Mouse (Mus musculus): ENCODE measurements around the gene Cfap45. TPM values are rescaled to one million over a fixed set of nuclear protein-coding genes. Genes with fewer than 3 reads are reported as not detected.

The Cfap45 gene
- polyA plus RNA-seq, 1 experiment from 2014 or later: 3.0 TPM

- ATAC-seq: no peak
- Histone ChIP-seq H3K4me3 (replicated peaks; ENCODE audit: low read length) (no peak within 1 kb of the TSS), H3K27ac (ENCODE audit: low read length) (no peak within 1 kb of the TSS), H3K36me3 (ENCODE audit: control insufficient read depth, insufficient read depth) (no peaks in the 10 kb centered on the region), H3K9ac (replicated peaks; ENCODE audit: low read depth, low read length) (no peak within 1 kb of the TSS), H3K4me1 (replicated peaks; ENCODE audit: control insufficient read depth, insufficient read depth, low read length) (peaks cover 4% of the 10 kb centered on the region), H3K4me2 (ENCODE audit: low read length) (no peak within 1 kb of the TSS), H3K27me3 (replicated peaks; ENCODE audit: control insufficient read depth, insufficient read depth, low read length) (0 out of 2 replicates have a peak, but pooled peaks cover 2% of the 10 kb centered on the region), H3K9me3 (ENCODE audit: control insufficient read depth, low read length) (no peaks in the 10 kb centered on the region)
- 72% methylated on average over 11 of the region's 11 CpGs for WGBS
Observed at GRCm38 (mm10) chr1:172555638-172556037, 35.0 kb downstream of the Cfap45 start, which contains the start of gene Vsig8. Vsig8 (plus strand) TSS chr1:172555938.

- Histone ChIP-seq H3K27me3 (replicated peaks; ENCODE audit: control insufficient read depth, insufficient read depth, low read length) (peaks cover 24% of the 10 kb centered on the region), H3K9me3 (ENCODE audit: control insufficient read depth, low read length) (no peaks in the 10 kb centered on the region), H3K4me1 (replicated peaks; ENCODE audit: control insufficient read depth, insufficient read depth, low read length) (peaks cover 14% of the 10 kb centered on the region), H3K9ac (replicated peaks; ENCODE audit: low read depth, low read length) (peak overlapping the region; percentile 78), H3K36me3 (ENCODE audit: control insufficient read depth, insufficient read depth) (no peaks in the 10 kb centered on the region), H3K4me3 (replicated peaks; ENCODE audit: low read length) (peak overlapping the region; percentile 80), H3K4me2 (ENCODE audit: low read length) (peak overlapping the region; percentile 97), H3K27ac (ENCODE audit: low read length) (no peak overlapping the region)
- ATAC-seq: peak; percentile 87
- WGBS: under 1% methylated on average over 61 of the region's 66 CpGs
Observed at GRCm38 (mm10) chr1:172562641-172563464, 42.3 kb downstream of the Cfap45 start.

GRCm38 (mm10) chr1:172563465-172563828 is 42.8 kb downstream of the Cfap45 start:
- no peak overlapping the region for H3K27ac ChIP-seq (ENCODE audit: low read length)
- ATAC-seq: no peak

GRCm38 (mm10) chr1:172566131-172566530 is 45.5 kb downstream of the Cfap45 start:
- H3K9ac ChIP-seq (replicated peaks; ENCODE audit: low read depth, low read length): no peak overlapping the region
- no peak overlapping the region for H3K4me3 ChIP-seq (replicated peaks; ENCODE audit: low read length)
- H3K4me1 ChIP-seq (replicated peaks; ENCODE audit: control insufficient read depth, insufficient read depth, low read length): peaks cover 14% of the 10 kb centered on the region
- H3K27ac ChIP-seq (ENCODE audit: low read length): no peak overlapping the region
- H3K27me3 ChIP-seq (replicated peaks; ENCODE audit: control insufficient read depth, insufficient read depth, low read length): peaks cover 19% of the 10 kb centered on the region
- WGBS: 79% methylated on average over 3 of the region's 3 CpGs
- no peak for ATAC-seq
- no peaks in the 10 kb centered on the region for H3K36me3 ChIP-seq (ENCODE audit: control insufficient read depth, insufficient read depth)
- H3K9me3 ChIP-seq (ENCODE audit: control insufficient read depth, low read length): no peaks in the 10 kb centered on the region
- H3K4me2 ChIP-seq (ENCODE audit: low read length): no peak overlapping the region

More at GRCm38 (mm10) chr1:172563465-172563828, 42.8 kb downstream of the Cfap45 start:
- H3K36me3 ChIP-seq (ENCODE audit: control insufficient read depth, insufficient read depth): no peaks in the 10 kb centered on the region
- under 1% methylated on average over 9 of the region's 10 CpGs for WGBS
- peak overlapping the region; percentile 78 for H3K9ac ChIP-seq (replicated peaks; ENCODE audit: low read depth, low read length)
- H3K4me2 ChIP-seq (ENCODE audit: low read length): peak overlapping the region; percentile 97
- peaks cover 14% of the 10 kb centered on the region for H3K4me1 ChIP-seq (replicated peaks; ENCODE audit: control insufficient read depth, insufficient read depth, low read length)
- H3K27me3 ChIP-seq (replicated peaks; ENCODE audit: control insufficient read depth, insufficient read depth, low read length): peaks cover 24% of the 10 kb centered on the region
- H3K9me3 ChIP-seq (ENCODE audit: control insufficient read depth, low read length): no peaks in the 10 kb centered on the region
- H3K4me3 ChIP-seq (replicated peaks; ENCODE audit: low read length): peak overlapping the region; percentile 80

- WGBS: 79% methylated on average over 4 of the region's 4 CpGs
- H3K36me3 ChIP-seq (ENCODE audit: control insufficient read depth, insufficient read depth): no peaks in the 10 kb centered on the region
Observed at GRCm38 (mm10) chr1:172567758-172568157, 47.2 kb downstream of the Cfap45 start.

GRCm38 (mm10) chr1:172580116-172580515 is 59.5 kb downstream of the Cfap45 start:
- 78% methylated on average over 6 of the region's 6 CpGs for WGBS
- no peaks in the 10 kb centered on the region for H3K4me1 ChIP-seq (replicated peaks; ENCODE audit: control insufficient read depth, insufficient read depth, low read length)

More at GRCm38 (mm10) chr1:172567758-172568157, 47.2 kb downstream of the Cfap45 start:
- H3K27ac ChIP-seq (ENCODE audit: low read length): no peak overlapping the region
- H3K27me3 ChIP-seq (replicated peaks; ENCODE audit: control insufficient read depth, insufficient read depth, low read length): peaks cover 4% of the 10 kb centered on the region
- no peak for ATAC-seq
- H3K4me1 ChIP-seq (replicated peaks; ENCODE audit: control insufficient read depth, insufficient read depth, low read length): peaks cover 2% of the 10 kb centered on the region
- no peak overlapping the region for H3K9ac ChIP-seq (replicated peaks; ENCODE audit: low read depth, low read length)
- H3K9me3 ChIP-seq (ENCODE audit: control insufficient read depth, low read length): no peaks in the 10 kb centered on the region
- no peak overlapping the region for H3K4me3 ChIP-seq (replicated peaks; ENCODE audit: low read length)
- H3K4me2 ChIP-seq (ENCODE audit: low read length): no peak overlapping the region

GRCm38 (mm10) chr1:172582436-172582835 is 61.8 kb downstream of the Cfap45 start:
- Histone ChIP-seq H3K4me2 (ENCODE audit: low read length) (no peak overlapping the region), H3K27ac (ENCODE audit: low read length) (no peak overlapping the region), H3K4me1 (replicated peaks; ENCODE audit: control insufficient read depth, insufficient read depth, low read length) (peaks cover 13% of the 10 kb centered on the region), H3K27me3 (replicated peaks; ENCODE audit: control insufficient read depth, insufficient read depth, low read length) (0 out of 2 replicates have a peak, but pooled peaks cover 6% of the 10 kb centered on the region), H3K4me3 (replicated peaks; ENCODE audit: low read length) (no peak overlapping the region), H3K36me3 (ENCODE audit: control insufficient read depth, insufficient read depth) (no peaks in the 10 kb centered on the region), H3K9ac (replicated peaks; ENCODE audit: low read depth, low read length) (no peak overlapping the region), H3K9me3 (ENCODE audit: control insufficient read depth, low read length) (no peaks in the 10 kb centered on the region)
- no peak for ATAC-seq
- 87% methylated on average over 8 of the region's 8 CpGs for WGBS

More at GRCm38 (mm10) chr1:172580116-172580515, 59.5 kb downstream of the Cfap45 start:
- Histone ChIP-seq H3K27ac (ENCODE audit: low read length) (no peak overlapping the region), H3K9me3 (ENCODE audit: control insufficient read depth, low read length) (no peaks in the 10 kb centered on the region), H3K4me3 (replicated peaks; ENCODE audit: low read length) (no peak overlapping the region), H3K4me2 (ENCODE audit: low read length) (no peak overlapping the region), H3K27me3 (replicated peaks; ENCODE audit: control insufficient read depth, insufficient read depth, low read length) (0 out of 2 replicates have a peak, but pooled peaks cover 5% of the 10 kb centered on the region), H3K36me3 (ENCODE audit: control insufficient read depth, insufficient read depth) (no peaks in the 10 kb centered on the region), H3K9ac (replicated peaks; ENCODE audit: low read depth, low read length) (no peak overlapping the region)
- no peak for ATAC-seq

GRCm38 (mm10) chr1:172584271-172584670 is 63.7 kb downstream of the Cfap45 start:
- no peak overlapping the region for H3K4me2 ChIP-seq (ENCODE audit: low read length)
- H3K36me3 ChIP-seq (ENCODE audit: control insufficient read depth, insufficient read depth): no peaks in the 10 kb centered on the region
- H3K27me3 ChIP-seq (replicated peaks; ENCODE audit: control insufficient read depth, insufficient read depth, low read length): 0 out of 2 replicates have a peak, but pooled peaks cover 6% of the 10 kb centered on the region
- peaks cover 13% of the 10 kb centered on the region for H3K4me1 ChIP-seq (replicated peaks; ENCODE audit: control insufficient read depth, insufficient read depth, low read length)
- ATAC-seq: no peak
- no peaks in the 10 kb centered on the region for H3K9me3 ChIP-seq (ENCODE audit: control insufficient read depth, low read length)
- H3K4me3 ChIP-seq (replicated peaks; ENCODE audit: low read length): no peak overlapping the region
- H3K9ac ChIP-seq (replicated peaks; ENCODE audit: low read depth, low read length): no peak overlapping the region
- no peak overlapping the region for H3K27ac ChIP-seq (ENCODE audit: low read length)
- WGBS: 83% methylated on average over 6 of the region's 6 CpGs

- peak; percentile 16; the same call in 1 of the 2 replicates for ATAC-seq
- H3K9ac ChIP-seq (replicated peaks; ENCODE audit: low read depth, low read length): no peak overlapping the region
- no peaks in the 10 kb centered on the region for H3K36me3 ChIP-seq (ENCODE audit: control insufficient read depth, insufficient read depth)
- 0 out of 2 replicates have a peak, but pooled peaks cover 6% of the 10 kb centered on the region for H3K27me3 ChIP-seq (replicated peaks; ENCODE audit: control insufficient read depth, insufficient read depth, low read length)
- H3K4me3 ChIP-seq (replicated peaks; ENCODE audit: low read length): no peak overlapping the region
- H3K4me2 ChIP-seq (ENCODE audit: low read length): no peak overlapping the region
- no peaks in the 10 kb centered on the region for H3K9me3 ChIP-seq (ENCODE audit: control insufficient read depth, low read length)
- H3K27ac ChIP-seq (ENCODE audit: low read length): no peak overlapping the region
- 36% methylated on average over 4 of the region's 4 CpGs for WGBS
- peaks cover 13% of the 10 kb centered on the region for H3K4me1 ChIP-seq (replicated peaks; ENCODE audit: control insufficient read depth, insufficient read depth, low read length)
Observed at GRCm38 (mm10) chr1:172585026-172585425, 64.4 kb downstream of the Cfap45 start.

All from forebrain, embryonic 16.5 days (tissue).